Mouse (Mus musculus) testis, adult 2 months (tissue): ENCODE measurements around the gene Casp4. TPM values are rescaled to one million over a fixed set of nuclear protein-coding genes. Genes with fewer than 3 reads are reported as not detected.

Experiments used
- H3K27ac ChIP-seq: fragments of 200-500 bp; 2 replicates; pipeline ENCODE4 v1.5.1; 2012; ENCODE audit warnings: low read depth, low read length; ENCODE audit not compliant: control insufficient read depth, insufficient read depth
- H3K27me3 ChIP-seq: fragments of 200-500 bp; 2 replicates; pipeline ENCODE4 v1.6.1; 2012; ENCODE audit warnings: mild to moderate bottlenecking, low read length, moderate library complexity; ENCODE audit not compliant: control insufficient read depth, insufficient read depth
- H3K36me3 ChIP-seq: fragments of 200-500 bp; 2 replicates; pipeline ENCODE4 v1.6.1; 2012; ENCODE audit warnings: mild to moderate bottlenecking, low read length; ENCODE audit not compliant: control insufficient read depth, insufficient read depth
- H3K4me1 ChIP-seq: fragments of 200-500 bp; 2 replicates; pipeline ENCODE4 v1.6.1; 2012; ENCODE audit warnings: low read length; ENCODE audit not compliant: control insufficient read depth, insufficient read depth
- H3K4me3 ChIP-seq: fragments of 200-500 bp; 2 replicates; pipeline ENCODE4 v1.5.1; 2012; ENCODE audit warnings: low read depth, mild to moderate bottlenecking, low read length, moderate library complexity, mixed read lengths; ENCODE audit not compliant: control insufficient read depth
- CTCF ChIP-seq: fragments of 200-500 bp; IDR thresholded peaks from 2 replicates; pipeline ENCODE4 v1.5.1; 2012; ENCODE audit warnings: low read depth, mild to moderate bottlenecking, inconsistent platforms, low read length, moderate library complexity; ENCODE audit not compliant: control insufficient read depth, insufficient read depth, insufficient replicate concordance
- POLR2A ChIP-seq: fragments of 200-500 bp; IDR thresholded peaks from 2 replicates; pipeline ENCODE4 v1.6.1; 2012; ENCODE audit warnings: low read depth, mild to moderate bottlenecking, inconsistent platforms, low read length, moderate library complexity; ENCODE audit not compliant: control insufficient read depth
- polyA plus RNA-seq: library from polyadenylated mRNA; depleted of rRNA; stranded (reverse); fragments of >200 nt; gene quantifications from 2 replicates; pipeline ENCODE4 v1.2.3, GENCODE M21; 2012

The Casp4 gene
- polyA plus RNA-seq, 1 experiment: 0.07 TPM

- TF ChIP-seq CTCF: no peak
These were observed 12.0 kb upstream of the Casp4 start for GRCm38 (mm10) chr9:5296354-5297237.

GRCm38 (mm10) chr9:5298329-5299131 lies 10.1 kb upstream of the Casp4 start, which contains the start of gene Casp1:
Casp1 (plus strand) TSS chr9:5298517.
- Histone ChIP-seq H3K4me1 (no peaks in the 10 kb centered on the region), H3K27ac (no peak within 1 kb of the TSS), H3K27me3 (no peaks in the 10 kb centered on the region), H3K4me3 (no peak within 1 kb of the TSS), H3K36me3 (no peaks in the 10 kb centered on the region)
- no peak for TF ChIP-seq POLR2A
- no peak for TF ChIP-seq CTCF

More at GRCm38 (mm10) chr9:5296354-5297237, 12.0 kb upstream of the Casp4 start:
- no peaks in the 10 kb centered on the region for H3K4me1 ChIP-seq
- no peaks in the 10 kb centered on the region for H3K27me3 ChIP-seq
- no peak overlapping the region for H3K27ac ChIP-seq
- no peak overlapping the region for H3K4me3 ChIP-seq
- no peaks in the 10 kb centered on the region for H3K36me3 ChIP-seq

- Histone ChIP-seq H3K4me3 (no peak overlapping the region), H3K4me1 (no peaks in the 10 kb centered on the region), H3K36me3 (no peaks in the 10 kb centered on the region), H3K27ac (no peak overlapping the region), H3K27me3 (no peaks in the 10 kb centered on the region)
- TF ChIP-seq POLR2A: no peak
- no peak for TF ChIP-seq CTCF
These were observed 9.6 kb upstream of the Casp4 start for GRCm38 (mm10) chr9:5299132-5299381.

- H3K27me3 ChIP-seq: no peaks in the 10 kb centered on the region
- H3K36me3 ChIP-seq: no peaks in the 10 kb centered on the region
- H3K4me3 ChIP-seq: no peak overlapping the region
- H3K27ac ChIP-seq: no peak overlapping the region
- no peak for TF ChIP-seq POLR2A
- TF ChIP-seq CTCF: no peak
- no peaks in the 10 kb centered on the region for H3K4me1 ChIP-seq
These were observed 1.5 kb downstream of the Casp4 start for GRCm38 (mm10) chr9:5310112-5310511.

GRCm38 (mm10) chr9:5311435-5311834 lies 2.8 kb downstream of the Casp4 start:
- no peak overlapping the region for H3K27ac ChIP-seq
- no peaks in the 10 kb centered on the region for H3K36me3 ChIP-seq
- H3K4me1 ChIP-seq: no peaks in the 10 kb centered on the region
- no peak overlapping the region for H3K4me3 ChIP-seq
- TF ChIP-seq POLR2A (no peak), CTCF (no peak)
- H3K27me3 ChIP-seq: no peaks in the 10 kb centered on the region

GRCm38 (mm10) chr9:5328204-5328603 lies 19.6 kb downstream of the Casp4 start:
- Histone ChIP-seq H3K27ac (no peak overlapping the region), H3K27me3 (no peaks in the 10 kb centered on the region), H3K4me1 (no peaks in the 10 kb centered on the region), H3K4me3 (no peak overlapping the region), H3K36me3 (no peaks in the 10 kb centered on the region)
- TF ChIP-seq CTCF (no peak), POLR2A (no peak)

GRCm38 (mm10) chr9:5332441-5332840 lies 23.8 kb downstream of the Casp4 start:
- H3K27ac ChIP-seq: no peak overlapping the region
- no peaks in the 10 kb centered on the region for H3K36me3 ChIP-seq
- no peak overlapping the region for H3K4me3 ChIP-seq
- no peak for TF ChIP-seq CTCF
- TF ChIP-seq POLR2A: no peak
- H3K27me3 ChIP-seq: no peaks in the 10 kb centered on the region
- H3K4me1 ChIP-seq: no peaks in the 10 kb centered on the region
